Mouse (Mus musculus) limb, embryonic 14.5 days (tissue): ENCODE measurements around the gene Hoxd10. TPM values are rescaled to one million over a fixed set of nuclear protein-coding genes. Genes with fewer than 3 reads are reported as not detected.

Experiments used
- ATAC-seq: fragments of 200-750 bp; cut with Nextera tagmentation; 2 replicates; pipeline ENCODE4 v1.8.0; 2017; ENCODE audit warnings: low read depth, moderate number of reproducible peaks, moderate TSS enrichment; ENCODE audit not compliant: low FRiP score
- DNase-seq: peaks from one replicate; pipeline ENCODE4 v3.0.0-alpha.2; 2015; ENCODE audit warnings: low spot score
- H3K27ac ChIP-seq: fragments of 300-500 bp; sonication (generic); replicated peaks from 2 replicates; pipeline ENCODE4 v1.5.1; 2014; ENCODE audit warnings: low read depth, mild to moderate bottlenecking, low read length, moderate library complexity, mixed read lengths
- H3K27me3 ChIP-seq: fragments of 300-500 bp; sonication (generic); 2 replicates; pipeline ENCODE4 v1.6.1; 2014; ENCODE audit warnings: low read length, mixed read lengths; ENCODE audit not compliant: control insufficient read depth, insufficient read depth
- H3K36me3 ChIP-seq: fragments of 300-500 bp; sonication (generic); 2 replicates; pipeline ENCODE4 v1.6.1; 2014; ENCODE audit warnings: mild to moderate bottlenecking, low read length, moderate library complexity, mixed read lengths; ENCODE audit not compliant: control insufficient read depth, insufficient read depth
- H3K4me1 ChIP-seq: fragments of 300-500 bp; sonication (generic); 2 replicates; pipeline ENCODE4 v1.6.1; 2014; ENCODE audit warnings: antibody characterized with exemption, low read length, mixed read lengths; ENCODE audit not compliant: control insufficient read depth, insufficient read depth
- H3K4me2 ChIP-seq: fragments of 300-500 bp; sonication (generic); replicated peaks from 2 replicates; pipeline ENCODE4 v1.6.1; 2014; ENCODE audit warnings: low read depth, mild to moderate bottlenecking, low read length, moderate library complexity; ENCODE audit not compliant: severe bottlenecking
- H3K4me3 ChIP-seq: fragments of 300-500 bp; sonication (generic); replicated peaks from 2 replicates; pipeline ENCODE4 v1.5.1; 2014; ENCODE audit warnings: low read length
- H3K9ac ChIP-seq: fragments of 300-500 bp; sonication (generic); 2 replicates; pipeline ENCODE4 v1.6.1; 2014; ENCODE audit warnings: mild to moderate bottlenecking, low read depth, low read length, moderate library complexity; ENCODE audit not compliant: severe bottlenecking
- H3K9me3 ChIP-seq: fragments of 300-500 bp; sonication (generic); 2 replicates; pipeline ENCODE4 v1.6.1; 2016; ENCODE audit warnings: low read length; ENCODE audit not compliant: control insufficient read depth
- POLR2A ChIP-seq: fragments of 200-500 bp; IDR thresholded peaks from 2 replicates; pipeline ENCODE4 v1.8.0; 2012; ENCODE audit warnings: inconsistent platforms, mild to moderate bottlenecking, moderate library complexity, borderline replicate concordance; ENCODE audit not compliant: insufficient read depth, insufficient read length; ENCODE audit errors: extremely low read depth
- WGBS: fragments of 180-500 bp; shearing (Covaris S2); extraction: QIAGEN DNeasy Blood & Tissue Kit; methylation state at CpG from one replicate; pipeline ENCODE4 v1.1.7; 2014; 5-methylcytosine and 5-hydroxymethylcytosine counted together
- polyA plus RNA-seq, 2 experiments: library from polyadenylated mRNA; depleted of rRNA in 1 of 2; stranded (reverse) in 1 of 2; unstranded in 1 of 2; fragments of >200 nt; fragmentation: Nextera tagmentation in 1 of 2; extraction: Ambion mirVana in 1 of 2; gene quantifications; 2 replicates each; pipeline versions ENCODE4 v1.2.1 to v1.2.3; 2012 to 2014

Gene Hoxd10
- polyA plus RNA-seq, 2 experiments = 18.3 to 39.4 TPM

DNA sequence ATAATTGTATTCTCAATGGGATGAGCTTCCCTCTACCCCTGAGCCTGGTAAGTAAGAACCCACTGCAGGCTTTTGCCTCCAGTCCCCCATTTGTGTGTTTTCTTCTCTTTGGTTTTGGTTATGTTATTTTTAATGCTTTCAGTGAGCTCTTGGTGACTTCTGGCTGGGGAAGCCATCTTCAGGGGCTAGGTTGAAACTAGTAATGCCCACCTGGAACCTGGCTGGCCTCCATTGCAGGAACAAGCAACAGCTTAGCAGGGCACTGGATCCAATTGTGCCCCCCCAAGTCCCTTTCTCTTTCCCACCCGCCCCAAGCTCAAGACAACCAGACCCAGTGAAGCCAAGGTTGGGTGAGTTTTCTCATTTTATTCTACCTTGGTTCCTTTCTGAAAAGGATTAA lies 3.7 kb downstream of the Hoxd10 start:
- peaks cover 46% of the 10 kb centered on the region for H3K4me1 ChIP-seq
- 11% methylated on average over 1 of the region's 1 CpGs for WGBS
- H3K9me3 ChIP-seq = no peaks in the 10 kb centered on the region
- H3K4me2 ChIP-seq = peak overlapping the region; percentile 96
- TF ChIP-seq POLR2A = no peak
- H3K27me3 ChIP-seq = peaks cover 48% of the 10 kb centered on the region
- peaks cover 20% of the 10 kb centered on the region for H3K36me3 ChIP-seq
- peak overlapping the region; percentile 89; the same call in 1 of the 2 replicates for H3K27ac ChIP-seq
- H3K9ac ChIP-seq = peak overlapping the region; percentile 86
- no peak for DNase-seq
- no peak for ATAC-seq
- H3K4me3 ChIP-seq = peak overlapping the region; percentile 74; the same call in 1 of the 2 replicates

DNA sequence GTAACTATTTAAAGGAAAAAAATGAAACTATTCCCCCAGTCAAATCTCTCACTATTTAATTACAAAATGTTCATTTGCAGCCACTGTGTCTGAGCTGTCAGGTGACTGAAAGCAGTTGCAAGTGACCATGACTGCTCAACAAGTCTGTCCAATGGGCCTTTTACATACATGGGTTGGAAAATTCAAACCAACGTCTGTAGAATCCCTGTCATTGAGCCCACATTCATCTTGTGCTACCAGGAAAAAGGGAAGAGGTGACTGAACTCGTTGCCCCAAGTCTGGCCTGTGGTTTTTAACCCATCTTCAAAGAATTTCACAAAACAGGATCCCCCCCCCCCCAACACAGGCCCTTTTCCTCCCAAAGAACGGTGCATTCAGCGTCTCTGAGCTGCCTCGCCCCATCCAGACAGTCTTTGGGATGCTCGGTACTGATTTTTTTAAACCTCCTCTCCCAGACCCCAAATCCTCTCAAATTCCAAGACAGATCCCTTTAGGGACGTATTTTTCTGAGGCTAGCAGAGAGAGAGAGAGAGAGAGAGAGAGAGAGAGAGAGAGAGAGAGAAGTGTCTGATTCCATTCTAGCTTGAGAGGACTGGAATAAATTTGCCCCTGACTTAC lies 4.2 kb downstream of the Hoxd10 start:
- Histone ChIP-seq H3K36me3 (peaks cover 20% of the 10 kb centered on the region), H3K27me3 (peaks cover 51% of the 10 kb centered on the region), H3K4me2 (peak overlapping the region; percentile 96), H3K9me3 (no peaks in the 10 kb centered on the region), H3K9ac (peak overlapping the region; percentile 86), H3K4me1 (peaks cover 46% of the 10 kb centered on the region), H3K4me3 (peak overlapping the region; percentile 55; the same call in 1 of the 2 replicates), H3K27ac (peak overlapping the region; percentile 89)
- DNase-seq (no peak), ATAC-seq (no peak)
- TF ChIP-seq POLR2A = no peak
- WGBS = 26% methylated on average over 7 of the region's 7 CpGs

DNA sequence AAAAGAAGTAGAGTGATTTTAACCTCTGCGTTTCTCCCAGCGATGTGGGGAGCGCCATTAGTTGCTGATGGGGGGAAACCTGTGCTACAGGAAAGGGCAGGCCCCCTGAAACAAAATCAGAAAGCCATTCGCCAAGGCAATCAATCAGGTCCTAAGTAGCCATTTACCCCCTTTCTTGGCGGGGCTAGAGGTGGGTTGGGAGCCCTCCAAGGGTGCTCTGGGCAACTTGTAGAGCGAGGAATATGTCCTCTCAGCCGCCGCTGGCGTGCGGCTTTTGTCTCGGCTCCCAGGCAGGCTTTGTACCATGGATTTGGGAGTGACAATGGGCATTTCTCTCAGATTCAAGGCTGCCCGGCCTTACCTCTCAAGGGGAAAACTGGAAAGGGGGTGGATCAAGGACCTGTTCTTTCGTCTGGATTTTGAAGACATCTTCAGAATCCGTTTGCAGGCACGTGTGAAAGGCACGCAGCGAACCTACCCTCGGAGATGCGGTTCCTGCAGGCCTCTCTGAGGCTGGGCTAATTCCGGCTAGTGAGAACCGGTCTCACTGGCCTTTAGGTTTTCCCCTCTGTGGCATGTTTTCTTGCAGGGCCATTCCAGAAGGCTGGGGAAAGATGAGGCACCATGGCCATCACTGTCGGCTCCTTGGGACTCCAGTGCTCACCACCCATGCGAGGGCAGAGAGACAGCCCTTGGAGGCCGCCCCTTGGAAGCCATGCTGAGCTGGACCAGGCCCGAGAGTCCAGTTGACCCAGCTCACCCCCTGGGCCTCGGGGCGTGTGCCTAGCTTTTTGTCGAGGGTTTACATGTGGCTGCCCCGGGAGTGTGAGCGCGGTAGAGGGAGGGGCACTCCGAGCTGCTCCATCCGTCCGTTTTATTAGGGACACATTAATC lies 5.0 kb downstream of the Hoxd10 start:
- H3K36me3 ChIP-seq = peaks cover 20% of the 10 kb centered on the region
- H3K4me2 ChIP-seq = peak overlapping the region; percentile 96
- peak overlapping the region; percentile 89 for H3K27ac ChIP-seq
- H3K9ac ChIP-seq = peak overlapping the region; percentile 86
- H3K4me1 ChIP-seq = peaks cover 43% of the 10 kb centered on the region
- peak; percentile 12; the same call in 1 of the 2 replicates for ATAC-seq
- TF ChIP-seq POLR2A = no peak
- H3K27me3 ChIP-seq = peaks cover 52% of the 10 kb centered on the region
- DNase-seq = no peak
- H3K4me3 ChIP-seq = peak overlapping the region; percentile 55
- WGBS = 9% methylated on average over 34 of the region's 34 CpGs
- no peaks in the 10 kb centered on the region for H3K9me3 ChIP-seq

DNA sequence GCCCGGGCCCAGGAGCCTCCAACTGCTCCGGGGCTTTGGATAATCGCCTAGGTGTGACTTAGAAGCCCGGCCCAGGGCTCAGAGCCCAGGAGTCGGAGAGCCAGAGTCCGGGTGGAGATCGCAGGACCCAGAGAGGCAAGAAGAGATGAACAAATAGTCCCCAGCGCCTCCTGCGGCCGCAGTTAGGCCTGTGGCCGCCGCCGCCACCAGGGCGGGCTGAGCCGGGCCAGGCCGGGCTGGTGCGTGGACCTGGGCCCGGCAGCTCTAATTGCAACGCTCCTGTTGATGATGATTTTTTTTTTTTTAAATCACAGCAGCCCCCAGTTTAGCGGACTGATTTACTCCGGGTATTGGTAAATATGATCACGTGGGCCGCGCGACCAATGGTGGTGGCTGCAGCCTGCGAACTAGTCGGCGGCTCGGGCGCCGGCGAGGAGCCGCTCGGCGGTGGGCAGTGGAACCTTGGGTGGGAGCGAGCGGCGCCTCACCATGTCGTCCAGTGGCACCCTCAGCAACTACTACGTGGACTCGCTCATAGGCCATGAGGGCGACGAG lies 5.9 kb downstream of the Hoxd10 start, which contains the start of gene Hoxd9:
Hoxd9 (plus strand) TSS at position 161 of the 555 bp plus-strand sequence.
- under 1% methylated on average over 42 of the region's 43 CpGs for WGBS
- H3K4me1 ChIP-seq = peaks cover 35% of the 10 kb centered on the region
- peak within 1 kb of the TSS; percentile 55 for H3K4me3 ChIP-seq
- H3K27me3 ChIP-seq = peaks cover 56% of the 10 kb centered on the region
- peak within 1 kb of the TSS; percentile 86 for H3K9ac ChIP-seq
- no peaks in the 10 kb centered on the region for H3K9me3 ChIP-seq
- TF ChIP-seq POLR2A = no peak
- peaks cover 11% of the 10 kb centered on the region for H3K36me3 ChIP-seq
- H3K4me2 ChIP-seq = peak within 1 kb of the TSS; percentile 96
- ATAC-seq (peak; percentile 29), DNase-seq (no peak)
- H3K27ac ChIP-seq = peak within 1 kb of the TSS; percentile 89
